Mouse (Mus musculus) liver, embryonic 16.5 days (tissue): ENCODE measurements around the gene Nbl1. TPM values are rescaled to one million over a fixed set of nuclear protein-coding genes. Genes with fewer than 3 reads are reported as not detected.

Experiments used
- ATAC-seq: fragments of 200-750 bp; cut with Nextera tagmentation; 2 replicates; pipeline ENCODE4 v1.8.0; 2017; ENCODE audit warnings: low read depth, mild to moderate bottlenecking, moderate number of reproducible peaks, moderate library complexity
- H3K27ac ChIP-seq: fragments of 300-500 bp; sonication (generic); 2 replicates; pipeline ENCODE4 v1.5.1; 2014; ENCODE audit warnings: mild to moderate bottlenecking, low read length
- H3K27me3 ChIP-seq: fragments of 300-500 bp; sonication (generic); 2 replicates; pipeline ENCODE4 v1.6.1; 2014; ENCODE audit warnings: low read depth, low read length, mixed read lengths; ENCODE audit not compliant: control insufficient read depth, insufficient read depth
- H3K36me3 ChIP-seq: fragments of 300-500 bp; sonication (generic); 2 replicates; pipeline ENCODE4 v1.6.1; 2014; ENCODE audit warnings: mild to moderate bottlenecking; ENCODE audit not compliant: control insufficient read depth, insufficient read depth
- H3K4me1 ChIP-seq: fragments of 300-500 bp; sonication (generic); 2 replicates; pipeline ENCODE4 v1.6.1; 2014; ENCODE audit warnings: low read depth, low read length, mixed read lengths; ENCODE audit not compliant: control insufficient read depth
- H3K4me2 ChIP-seq: fragments of 300-500 bp; sonication (generic); 2 replicates; pipeline ENCODE4 v1.6.1; 2014; ENCODE audit warnings: low read depth, low read length, mixed read lengths
- H3K4me3 ChIP-seq: fragments of 300-500 bp; sonication (generic); 2 replicates; pipeline ENCODE4 v1.5.1; 2014; ENCODE audit warnings: low read depth, mild to moderate bottlenecking, low read length
- H3K9ac ChIP-seq: fragments of 300-500 bp; sonication (generic); 2 replicates; pipeline ENCODE4 v1.6.1; 2014; ENCODE audit warnings: low read depth, low read length
- H3K9me3 ChIP-seq: fragments of 300-500 bp; sonication (generic); replicated peaks from 2 replicates; pipeline ENCODE4 v1.6.1; 2016; ENCODE audit warnings: low read length; ENCODE audit not compliant: control insufficient read depth
- WGBS: fragments of 180-500 bp; shearing (Covaris S2); extraction: QIAGEN DNeasy Blood & Tissue Kit; methylation state at CpG from one replicate; pipeline ENCODE4 v1.1.7; 2014; ENCODE audit not compliant: insufficient replicate concordance; 5-methylcytosine and 5-hydroxymethylcytosine counted together
- polyA plus RNA-seq: library from polyadenylated mRNA; unstranded; fragments of >200 nt; fragmentation: Nextera tagmentation; extraction: Ambion mirVana; gene quantifications from 2 replicates; pipeline ENCODE4 v1.2.1, GENCODE M21; 2015

The Nbl1 gene
- polyA plus RNA-seq, 1 experiment from 2014 or later: 2.5 TPM

GRCm38 (mm10) chr4:139034540-139034939 lies 58.3 kb downstream of the Nbl1 start:
- no peak overlapping the region for H3K27ac ChIP-seq
- H3K9ac ChIP-seq: no peak overlapping the region
- H3K4me1 ChIP-seq: no peaks in the 10 kb centered on the region
- H3K36me3 ChIP-seq: no peaks in the 10 kb centered on the region
- WGBS: 46% methylated on average over 4 of the region's 4 CpGs
- H3K4me3 ChIP-seq: no peak overlapping the region
- no peak for ATAC-seq
- H3K27me3 ChIP-seq: no peaks in the 10 kb centered on the region
- H3K4me2 ChIP-seq: no peak overlapping the region
- no peaks in the 10 kb centered on the region for H3K9me3 ChIP-seq

GRCm38 (mm10) chr4:139034010-139034367 lies 58.8 kb downstream of the Nbl1 start:
- Histone ChIP-seq H3K27me3 (no peaks in the 10 kb centered on the region), H3K4me2 (no peak overlapping the region), H3K27ac (no peak overlapping the region), H3K4me3 (no peak overlapping the region), H3K4me1 (no peaks in the 10 kb centered on the region), H3K9me3 (no peaks in the 10 kb centered on the region), H3K9ac (no peak overlapping the region), H3K36me3 (no peaks in the 10 kb centered on the region)
- WGBS: 69% methylated on average over 8 of the region's 8 CpGs
- ATAC-seq: no peak

- H3K9ac ChIP-seq: no peak overlapping the region
- H3K4me3 ChIP-seq: no peak overlapping the region
- ATAC-seq: no peak
- H3K9me3 ChIP-seq: no peaks in the 10 kb centered on the region
- H3K27me3 ChIP-seq: no peaks in the 10 kb centered on the region
- WGBS: 70% methylated on average over 11 of the region's 11 CpGs
- H3K4me2 ChIP-seq: no peak overlapping the region
- H3K27ac ChIP-seq: no peak overlapping the region
- no peaks in the 10 kb centered on the region for H3K36me3 ChIP-seq
- no peaks in the 10 kb centered on the region for H3K4me1 ChIP-seq
These were observed 59.4 kb downstream of the Nbl1 start for GRCm38 (mm10) chr4:139033263-139034009.

DNA sequence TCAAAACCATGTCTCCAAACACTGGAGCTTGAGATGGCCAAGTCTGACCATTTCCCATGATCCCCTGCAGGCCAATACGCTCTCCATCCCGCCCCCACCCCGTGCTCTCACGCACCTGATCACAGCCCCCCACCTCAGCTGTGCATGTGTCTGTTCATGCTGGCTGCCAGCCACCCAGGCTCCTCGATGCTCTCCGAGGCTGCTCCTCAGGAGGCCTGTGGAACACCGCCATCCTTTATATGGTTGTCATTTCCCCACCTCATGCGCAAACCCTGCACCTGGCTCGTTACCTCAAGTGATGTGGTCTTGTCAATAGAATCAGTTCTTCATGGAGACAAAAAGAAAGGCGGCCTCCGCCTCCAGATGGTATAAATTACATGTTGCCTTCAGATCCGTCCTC lies 60.3 kb downstream of the Nbl1 start:
- ATAC-seq: no peak
- no peak overlapping the region for H3K4me2 ChIP-seq
- 68% methylated on average over 12 of the region's 12 CpGs for WGBS

More for the DNA sequence above, 60.3 kb downstream of the Nbl1 start:
- Histone ChIP-seq H3K4me3 (no peak overlapping the region), H3K27me3 (no peaks in the 10 kb centered on the region), H3K36me3 (no peaks in the 10 kb centered on the region), H3K27ac (no peak overlapping the region), H3K4me1 (no peaks in the 10 kb centered on the region), H3K9me3 (no peaks in the 10 kb centered on the region), H3K9ac (no peak overlapping the region)

Other genes with a start within 250 kb of the Nbl1 start
- not detected in 2 replicates for gene Pla2g5, start 229.5 kb downstream of the Nbl1 start, polyA plus RNA-seq
- not detected in 2 replicates for gene Gm13030, start 219.0 kb downstream of the Nbl1 start, polyA plus RNA-seq
- not detected in 2 replicates for gene Pla2g2e, start 215.1 kb downstream of the Nbl1 start, polyA plus RNA-seq
- gene Otud3, start 179.0 kb downstream of the Nbl1 start, polyA plus RNA-seq: 0.96 and 1.1 TPM in 2 replicates
- 0.56 and 1.1 TPM in 2 replicates for gene Rnf186, start 125.9 kb downstream of the Nbl1 start, polyA plus RNA-seq
- 3.7 and 4.0 TPM in 2 replicates for gene Tmco4, start 120.1 kb downstream of the Nbl1 start, polyA plus RNA-seq
- not detected in 2 replicates for gene Htr6, start 17.4 kb downstream of the Nbl1 start, polyA plus RNA-seq
- gene Minos1, start 38.1 kb upstream of the Nbl1 start, polyA plus RNA-seq: 252 and 304 TPM in 2 replicates
- 135 and 146 TPM in 2 replicates for gene Capzb, start 99.9 kb upstream of the Nbl1 start, polyA plus RNA-seq
- gene Pqlc2, start 217.7 kb upstream of the Nbl1 start, polyA plus RNA-seq: 14.1 and 14.4 TPM in 2 replicates
- 58.1 and 74.1 TPM in 2 replicates for gene Akr7a5, start 217.8 kb upstream of the Nbl1 start, polyA plus RNA-seq